Mouse (Mus musculus): ENCODE data around the gene Kcnk12. TPM values are rescaled to one million over a fixed set of nuclear protein-coding genes. Genes with fewer than 3 reads are reported as not detected.

Gene Kcnk12
- polyA plus RNA-seq (2015; fragmentation: Nextera tagmentation; extraction: Ambion mirVana): 0.11 TPM in 1 of 2 replicates, not detected in the other

- under 1% methylated on average over 39 of the region's 46 CpGs for WGBS
- no peak within 1 kb of the TSS for H3K9ac ChIP-seq
- 0 out of 2 replicates have a peak, but pooled peaks have one; percentile 43 for ATAC-seq (replicated peaks; ENCODE audit: insufficient number of reproducible peaks, insufficient read depth, low FRiP score, low read depth)
- peaks cover 23% of the 10 kb centered on the region for H3K4me1 ChIP-seq (replicated peaks)
- no peaks in the 10 kb centered on the region for H3K36me3 ChIP-seq
- peak within 1 kb of the TSS; percentile 43 for H3K4me3 ChIP-seq
- no peak within 1 kb of the TSS for H3K27ac ChIP-seq
- no peaks in the 10 kb centered on the region for H3K9me3 ChIP-seq (replicated peaks)
- peak within 1 kb of the TSS; percentile 80 for H3K4me2 ChIP-seq
- peaks cover 81% of the 10 kb centered on the region for H3K27me3 ChIP-seq
Observed at GRCm38 (mm10) chr17:87797688-87798291, at the start of gene Kcnk12. Gene Kcnk12 (minus strand): TSS chr17:87797994.

- no peak overlapping the region for H3K27ac ChIP-seq
- no peak overlapping the region for H3K9ac ChIP-seq
- H3K27me3 ChIP-seq: no peaks in the 10 kb centered on the region
- no peak overlapping the region for H3K4me3 ChIP-seq
- no peak overlapping the region for H3K4me2 ChIP-seq
- no peaks in the 10 kb centered on the region for H3K36me3 ChIP-seq
- H3K9me3 ChIP-seq (replicated peaks): no peaks in the 10 kb centered on the region
- ATAC-seq (replicated peaks; ENCODE audit: insufficient number of reproducible peaks, insufficient read depth, low FRiP score, low read depth): no peak
- WGBS: 81% methylated on average over 5 of the region's 5 CpGs
- H3K4me1 ChIP-seq (replicated peaks): no peaks in the 10 kb centered on the region
Observed at GRCm38 (mm10) chr17:87842156-87842555, 44.4 kb upstream of the Kcnk12 start.

- Histone ChIP-seq H3K27ac (no peak overlapping the region), H3K9me3 (replicated peaks) (no peaks in the 10 kb centered on the region), H3K27me3 (no peaks in the 10 kb centered on the region), H3K9ac (no peak overlapping the region), H3K36me3 (no peaks in the 10 kb centered on the region), H3K4me3 (no peak overlapping the region), H3K4me2 (no peak overlapping the region), H3K4me1 (replicated peaks) (no peaks in the 10 kb centered on the region)
- ATAC-seq (replicated peaks; ENCODE audit: insufficient number of reproducible peaks, insufficient read depth, low FRiP score, low read depth): no peak
- WGBS: 59% methylated on average over 7 of the region's 7 CpGs
Observed at GRCm38 (mm10) chr17:87840079-87840478, 42.3 kb upstream of the Kcnk12 start.

- H3K4me3 ChIP-seq: no peak overlapping the region
- no peaks in the 10 kb centered on the region for H3K4me1 ChIP-seq (replicated peaks)
- H3K4me2 ChIP-seq: no peak overlapping the region
- H3K9me3 ChIP-seq (replicated peaks): no peaks in the 10 kb centered on the region
- no peak for ATAC-seq (replicated peaks; ENCODE audit: insufficient number of reproducible peaks, insufficient read depth, low FRiP score, low read depth)
- H3K27me3 ChIP-seq: no peaks in the 10 kb centered on the region
- H3K9ac ChIP-seq: no peak overlapping the region
- no peaks in the 10 kb centered on the region for H3K36me3 ChIP-seq
- WGBS: 43% methylated on average over 8 of the region's 8 CpGs
- H3K27ac ChIP-seq: no peak overlapping the region
Observed at GRCm38 (mm10) chr17:87834850-87835249, 37.1 kb upstream of the Kcnk12 start.

GRCm38 (mm10) chr17:87826909-87827308, 29.1 kb upstream of the Kcnk12 start:
- no peak for ATAC-seq (replicated peaks; ENCODE audit: insufficient number of reproducible peaks, insufficient read depth, low FRiP score, low read depth)
- H3K4me3 ChIP-seq: no peak overlapping the region
- H3K36me3 ChIP-seq: no peaks in the 10 kb centered on the region
- H3K27ac ChIP-seq: no peak overlapping the region
- 10% methylated on average over 12 of the region's 12 CpGs for WGBS
- no peak overlapping the region for H3K9ac ChIP-seq
- H3K9me3 ChIP-seq (replicated peaks): no peaks in the 10 kb centered on the region
- peaks cover 10% of the 10 kb centered on the region for H3K4me1 ChIP-seq (replicated peaks)
- no peak overlapping the region for H3K4me2 ChIP-seq
- H3K27me3 ChIP-seq: peaks cover 12% of the 10 kb centered on the region

GRCm38 (mm10) chr17:87826036-87826560, 28.3 kb upstream of the Kcnk12 start:
- Histone ChIP-seq H3K27ac (no peak overlapping the region), H3K4me3 (no peak overlapping the region), H3K9ac (no peak overlapping the region)

GRCm38 (mm10) chr17:87825454-87826008, 27.7 kb upstream of the Kcnk12 start:
- H3K27ac ChIP-seq: no peak overlapping the region
- no peaks in the 10 kb centered on the region for H3K36me3 ChIP-seq
- no peak overlapping the region for H3K4me3 ChIP-seq
- WGBS: 36% methylated on average over 5 of the region's 5 CpGs
- peaks cover 12% of the 10 kb centered on the region for H3K27me3 ChIP-seq
- ATAC-seq (replicated peaks; ENCODE audit: insufficient number of reproducible peaks, insufficient read depth, low FRiP score, low read depth): no peak
- no peaks in the 10 kb centered on the region for H3K9me3 ChIP-seq (replicated peaks)
- no peak overlapping the region for H3K4me2 ChIP-seq
- H3K9ac ChIP-seq: no peak overlapping the region
- H3K4me1 ChIP-seq (replicated peaks): peaks cover 10% of the 10 kb centered on the region

More at GRCm38 (mm10) chr17:87826036-87826560, 28.3 kb upstream of the Kcnk12 start:
- H3K27me3 ChIP-seq: peaks cover 12% of the 10 kb centered on the region
- peaks cover 10% of the 10 kb centered on the region for H3K4me1 ChIP-seq (replicated peaks)
- H3K4me2 ChIP-seq: peak overlapping the region; percentile 36; the same call in 1 of the 2 replicates
- 9% methylated on average over 22 of the region's 23 CpGs for WGBS
- no peaks in the 10 kb centered on the region for H3K9me3 ChIP-seq (replicated peaks)
- H3K36me3 ChIP-seq: no peaks in the 10 kb centered on the region
- ATAC-seq (replicated peaks; ENCODE audit: insufficient number of reproducible peaks, insufficient read depth, low FRiP score, low read depth): no peak

- no peak for ATAC-seq (replicated peaks; ENCODE audit: insufficient number of reproducible peaks, insufficient read depth, low FRiP score, low read depth)
- Histone ChIP-seq H3K27me3 (peaks cover 12% of the 10 kb centered on the region), H3K4me3 (no peak overlapping the region), H3K4me1 (replicated peaks) (peaks cover 3% of the 10 kb centered on the region; the same call in 1 of the 2 replicates), H3K9ac (no peak overlapping the region), H3K4me2 (no peak overlapping the region), H3K27ac (no peak overlapping the region), H3K36me3 (no peaks in the 10 kb centered on the region), H3K9me3 (replicated peaks) (no peaks in the 10 kb centered on the region)
- WGBS: 65% methylated on average over 3 of the region's 3 CpGs
Observed at GRCm38 (mm10) chr17:87823031-87823430, 25.2 kb upstream of the Kcnk12 start.

- Histone ChIP-seq H3K27me3 (no peaks in the 10 kb centered on the region), H3K4me3 (no peak overlapping the region), H3K27ac (no peak overlapping the region), H3K9ac (no peak overlapping the region), H3K4me1 (replicated peaks) (no peaks in the 10 kb centered on the region), H3K36me3 (no peaks in the 10 kb centered on the region), H3K4me2 (no peak overlapping the region), H3K9me3 (replicated peaks) (no peaks in the 10 kb centered on the region)
- WGBS: 70% methylated on average over 2 of the region's 2 CpGs
- ATAC-seq (replicated peaks; ENCODE audit: insufficient number of reproducible peaks, insufficient read depth, low FRiP score, low read depth): no peak
Observed at GRCm38 (mm10) chr17:87809556-87809955, 11.8 kb upstream of the Kcnk12 start.

- 72% methylated on average over 3 of the region's 3 CpGs for WGBS
- H3K4me2 ChIP-seq: no peak overlapping the region
- no peak overlapping the region for H3K4me3 ChIP-seq
- H3K27me3 ChIP-seq: peaks cover 64% of the 10 kb centered on the region
- no peak overlapping the region for H3K9ac ChIP-seq
- peaks cover 23% of the 10 kb centered on the region for H3K4me1 ChIP-seq (replicated peaks)
- no peak for ATAC-seq (replicated peaks; ENCODE audit: insufficient number of reproducible peaks, insufficient read depth, low FRiP score, low read depth)
- H3K9me3 ChIP-seq (replicated peaks): no peaks in the 10 kb centered on the region
- H3K36me3 ChIP-seq: no peaks in the 10 kb centered on the region
- H3K27ac ChIP-seq: no peak overlapping the region
Observed at GRCm38 (mm10) chr17:87799948-87800340, 2.1 kb upstream of the Kcnk12 start.

GRCm38 (mm10) chr17:87799212-87799947, 1.6 kb upstream of the Kcnk12 start:
- Histone ChIP-seq H3K27me3 (peaks cover 69% of the 10 kb centered on the region), H3K4me2 (no peak overlapping the region), H3K9ac (no peak overlapping the region), H3K9me3 (replicated peaks) (no peaks in the 10 kb centered on the region), H3K4me1 (replicated peaks) (peaks cover 23% of the 10 kb centered on the region), H3K36me3 (no peaks in the 10 kb centered on the region), H3K27ac (no peak overlapping the region), H3K4me3 (no peak overlapping the region)
- WGBS: 55% methylated on average over 13 of the region's 13 CpGs
- no peak for ATAC-seq (replicated peaks; ENCODE audit: insufficient number of reproducible peaks, insufficient read depth, low FRiP score, low read depth)

All from heart, embryonic 15.5 days (tissue).